Mouse (Mus musculus) adrenal gland, adult 18-20 months (tissue): ENCODE measurements at regions not wholly inside any gene's neighbourhood (a gene's known extent, or its start where the extent isn't known, plus 50 kb on each side); places are given as distances from the start of the nearest gene placed in this dataset.

ENCODE experiments used
- DNase-seq, 2 experiments: peaks; one replicate each; pipeline ENCODE4 v3.0.0; 2021 to 2022; ENCODE audit warnings: low spot score in 2 of 2

GRCm38 (mm10) chr3:142979161-142979560 is 97.4 kb upstream of the Pkn2 start:
- DNase-seq: peak in 1 of 2 experiments; percentile 19

DNA sequence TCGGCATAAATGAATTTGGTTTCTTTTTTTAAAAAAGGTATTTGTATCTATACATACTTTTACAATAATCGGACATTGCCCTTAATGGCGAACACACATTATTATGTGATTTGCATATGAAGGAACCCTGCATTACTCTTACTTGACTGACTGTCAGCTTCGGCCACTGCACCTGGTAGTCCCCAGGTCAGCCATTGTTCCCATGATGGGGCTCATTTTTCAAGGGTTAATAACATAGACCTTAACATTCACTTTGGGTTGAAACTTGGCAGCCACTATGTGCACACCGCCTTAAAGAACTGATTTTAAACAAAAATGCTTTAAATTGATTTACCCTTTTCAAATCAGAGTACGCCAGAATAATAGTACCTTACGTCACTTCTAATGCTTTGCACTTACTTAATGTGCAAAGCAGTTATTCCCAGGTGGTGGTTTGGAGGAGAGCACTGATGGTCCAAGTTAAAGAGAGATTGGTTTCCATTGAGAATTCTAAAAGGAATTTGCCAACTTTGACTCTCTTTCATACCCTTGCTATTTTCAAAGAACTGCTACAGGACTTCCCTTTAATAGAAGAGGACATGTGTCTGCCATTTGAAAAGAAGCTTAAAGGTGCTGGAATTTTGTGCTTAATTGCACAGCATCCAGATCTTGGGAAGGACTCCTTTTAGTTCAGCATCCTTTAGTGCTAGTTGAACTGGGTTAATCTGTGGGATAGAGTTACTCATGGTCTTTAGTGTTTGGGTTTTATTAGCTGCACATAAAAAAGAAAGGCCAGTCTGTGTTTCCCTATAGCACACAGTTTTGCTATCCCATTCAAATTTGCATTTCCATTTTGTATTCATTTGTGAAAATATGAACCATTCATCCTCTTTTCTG is 95.0 kb upstream of the Pkn2 start:
- no peak for DNase-seq

- DNase-seq: no peak
Observed at GRCm38 (mm10) chr3:142975606-142976005, 93.8 kb upstream of the Pkn2 start.

- DNase-seq: no peak
Observed at GRCm38 (mm10) chr3:142969501-142969900, 87.7 kb upstream of the Pkn2 start.

- DNase-seq: no peak
Observed at GRCm38 (mm10) chr3:142965604-142966003, 83.8 kb upstream of the Pkn2 start.

DNA sequence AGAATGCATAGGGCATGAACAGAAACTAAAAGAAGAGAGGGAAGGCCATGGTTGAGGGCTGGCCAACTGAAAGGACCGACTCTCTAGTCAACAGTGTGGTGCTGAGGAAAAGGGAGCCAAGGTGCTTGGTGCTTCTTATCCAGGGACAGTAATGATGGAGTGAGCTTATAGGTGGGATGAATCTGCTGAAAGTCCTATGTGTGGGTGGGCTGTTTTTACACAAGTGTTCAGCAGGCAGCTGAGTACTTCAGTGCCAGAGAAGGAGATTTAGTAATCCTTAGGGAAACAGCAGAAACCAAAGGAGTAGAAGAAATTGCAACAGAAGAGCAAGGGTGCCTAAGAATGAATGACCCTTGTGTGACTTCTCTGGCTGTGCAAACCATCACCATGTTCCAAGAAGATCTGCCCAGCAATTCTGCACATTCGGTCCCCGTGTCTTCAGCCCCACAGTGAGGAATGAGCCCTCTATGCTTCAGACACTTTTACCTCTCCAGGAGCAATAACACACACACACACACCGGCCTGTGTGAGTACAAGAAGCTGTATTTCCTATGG is 82.1 kb upstream of the Pkn2 start:
- DNase-seq: no peak

DNA sequence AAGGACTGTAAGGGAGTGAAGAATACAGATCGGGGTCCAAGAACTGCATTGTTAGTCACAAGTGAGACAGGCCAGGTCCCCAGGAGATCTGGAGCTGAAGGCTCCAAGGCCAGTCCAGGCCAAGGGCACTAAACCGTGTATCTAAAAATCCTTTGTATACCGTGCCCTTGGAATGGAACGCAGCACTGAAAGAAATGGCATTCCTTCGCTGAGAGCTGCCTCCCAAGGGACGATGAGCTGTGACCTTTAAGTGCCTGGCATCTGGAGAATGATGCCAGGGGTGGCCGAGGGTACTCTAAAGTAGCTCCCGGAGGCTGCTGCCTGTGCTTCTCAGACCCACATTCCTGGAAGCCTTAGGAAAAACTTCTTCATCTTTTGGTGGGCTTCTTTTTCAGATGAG is 76.0 kb upstream of the Pkn2 start:
- DNase-seq: peak in 1 of 2 experiments; percentile 12

GRCm38 (mm10) chr3:142948771-142949170 is 67.0 kb upstream of the Pkn2 start:
- DNase-seq: peak; percentile 61 to 62

GRCm38 (mm10) chr3:142941319-142942024 is 59.7 kb upstream of the Pkn2 start:
- no peak for DNase-seq

GRCm38 (mm10) chr3:142940874-142941273 is 59.1 kb upstream of the Pkn2 start:
- DNase-seq: no peak

DNA sequence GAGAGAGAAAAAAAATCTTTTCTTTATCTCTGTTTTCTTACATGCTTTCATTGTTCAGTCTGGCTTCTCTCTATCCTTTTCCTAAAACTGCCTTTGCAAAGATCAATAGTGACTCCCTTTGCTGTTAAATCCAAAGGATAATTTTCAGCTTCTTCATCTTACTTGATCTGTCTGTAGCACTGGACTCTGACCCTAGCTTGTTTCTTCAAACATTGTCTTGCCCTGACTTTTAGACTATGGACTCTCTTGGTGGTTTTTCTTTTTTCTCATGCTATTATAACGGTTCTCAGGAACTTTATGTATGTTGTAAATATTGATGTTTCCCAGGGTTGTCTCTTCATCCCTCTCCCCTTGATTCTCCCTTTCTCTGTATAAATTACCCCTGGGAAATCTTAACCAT is 58.0 kb upstream of the Pkn2 start:
- no peak for DNase-seq

DNA sequence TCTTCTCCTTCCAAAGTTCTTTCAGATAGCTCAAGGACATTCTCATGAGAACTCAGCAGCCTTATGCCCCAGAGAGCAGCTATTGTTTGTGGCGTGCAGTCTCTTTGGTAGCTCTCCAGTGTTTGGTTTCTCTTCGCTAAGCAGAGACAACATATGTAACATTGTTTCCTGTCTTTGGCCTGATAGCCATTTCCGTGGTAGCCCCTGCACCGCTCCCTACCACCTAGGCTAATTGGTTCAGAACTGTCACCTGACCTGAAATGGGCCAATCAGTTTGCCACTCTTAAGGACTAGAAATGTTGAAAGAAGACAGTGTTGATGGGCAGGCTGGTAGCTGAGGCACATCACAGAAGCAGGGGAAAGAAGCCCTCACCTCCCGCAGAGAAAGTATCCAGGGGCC is 54.1 kb upstream of the Pkn2 start:
- no peak for DNase-seq

- DNase-seq: no peak
Observed at GRCm38 (mm10) chr3:142934326-142934725, 52.5 kb upstream of the Pkn2 start.

- no peak for DNase-seq
Observed at GRCm38 (mm10) chr3:142933684-142934259, 52.0 kb upstream of the Pkn2 start.
